Mouse (Mus musculus) brain, embryonic 14.5 days (tissue): Measurements from ENCODE around the gene Gm4491.

Experiments
- CTCF ChIP-seq: fragments of 200-500 bp; IDR thresholded peaks from 2 replicates; pipeline ENCODE4 v1.5.1; 2012; ENCODE audit warnings: inconsistent platforms, mild to moderate bottlenecking, moderate library complexity, borderline replicate concordance; ENCODE audit not compliant: insufficient read depth, insufficient read length; ENCODE audit errors: extremely low read depth
- POLR2A ChIP-seq: fragments of 200-500 bp; IDR thresholded peaks from 2 replicates; pipeline ENCODE4 v1.6.1; 2012; ENCODE audit warnings: mild to moderate bottlenecking, inconsistent platforms, borderline replicate concordance; ENCODE audit not compliant: poor library complexity, insufficient read depth, insufficient read length, severe bottlenecking; ENCODE audit errors: extremely low read depth

DNA sequence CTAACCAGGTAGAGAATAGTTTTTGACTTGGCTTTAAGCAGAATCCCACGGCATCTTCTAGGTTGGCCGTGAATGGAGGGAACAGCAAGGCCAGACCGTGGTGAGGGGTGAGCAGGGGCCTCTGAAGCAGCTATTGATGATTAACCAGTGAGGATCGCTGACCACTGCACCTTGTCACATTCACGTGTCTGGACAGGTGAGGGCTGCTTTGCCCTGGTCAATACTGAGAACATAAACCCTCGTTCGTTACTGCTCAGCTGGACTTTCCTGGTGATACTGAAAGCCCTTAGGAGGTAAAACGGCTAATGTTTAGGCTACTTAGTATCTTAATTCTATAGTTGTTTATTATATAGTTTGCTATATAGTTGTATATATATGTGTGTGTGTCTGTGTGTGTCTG is 8.6 kb downstream of the Gm4491 start:
- TF ChIP-seq CTCF = no peak
- no peak for TF ChIP-seq POLR2A
